Comparison of ENCODE assay signal across 8 mouse cellular contexts in the genomic region with DNA sequence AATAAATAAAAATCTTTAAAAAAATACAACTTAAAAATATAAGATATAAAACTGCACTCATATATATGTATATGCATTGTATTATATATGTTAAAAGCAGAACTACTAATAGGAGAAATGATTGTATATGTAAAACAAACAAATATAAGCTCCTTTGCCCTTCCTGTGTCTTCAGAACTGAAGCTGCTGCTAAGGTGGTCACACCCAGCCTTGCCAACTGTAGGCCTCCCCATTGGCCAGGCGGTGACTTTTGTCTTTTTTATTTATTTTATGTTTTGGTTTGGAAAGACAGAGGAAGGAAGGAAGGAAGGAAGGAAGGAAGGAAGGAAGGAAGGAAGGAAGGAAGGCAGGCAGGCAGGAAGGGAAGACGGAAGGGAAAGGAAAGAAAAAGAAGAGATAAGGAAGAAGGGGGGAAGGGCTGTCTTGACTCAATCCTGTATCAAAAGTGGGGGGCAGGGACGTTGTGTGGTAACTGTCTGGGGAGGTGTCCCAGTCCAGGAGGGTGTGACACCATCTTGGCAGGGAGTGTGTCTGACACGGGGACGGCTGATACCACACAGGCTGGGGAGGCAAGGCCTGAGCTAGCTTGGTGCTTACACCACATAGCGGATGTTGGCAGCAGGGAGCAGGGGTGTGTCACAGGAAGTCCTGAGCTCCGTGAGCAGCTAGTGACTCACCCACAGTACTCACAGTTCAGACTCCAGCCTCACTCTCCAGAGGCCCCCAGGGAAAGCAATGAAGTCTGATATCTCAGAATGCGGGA. TPM values are rescaled to one million over a fixed set of nuclear protein-coding genes. Genes with fewer than 3 reads are reported as not detected.
DNase-seq lines count a peak whose midpoint lies in the region; ATAC-seq and TF ChIP-seq lines count a peak whose summit lies in the region.

No protein-coding gene starts in this region.

- peak; percentile 82 to 87 for DNase-seq in B cell, adult 2 months
- peak; percentile 95 for DNase-seq in T-cell, adult 2 months (ENCODE audit: low spot score)
- peak; percentile 87 for DNase-seq in gastrocnemius, adult 18-20 months (ENCODE audit: low spot score)
- DNase-seq in lung, embryonic 14.5 days = peak; percentile 79
- no peak for DNase-seq in left cerebral cortex, postnatal 4 days

- H3K9ac ChIP-seq in intestine, embryonic 16.5 days (ENCODE audit: low read depth, low read length) = no peak overlapping the region
- H3K9ac ChIP-seq in lung, embryonic 14.5 days = 0 out of 2 replicates have a peak overlapping the region, but pooled peaks have one; percentile 13
- no peak overlapping the region for H3K9ac ChIP-seq in stomach, embryonic 14.5 days (replicated peaks; ENCODE audit: low read depth, low read length)
- no peak overlapping the region for H3K9ac ChIP-seq in midbrain, embryonic 16.5 days (ENCODE audit: low read depth, low read length)

- H3K9me3 ChIP-seq in intestine, embryonic 16.5 days (ENCODE audit: control insufficient read depth, low read length) = no peaks in the 10 kb centered on the region; the same call in 1 of the 2 replicates
- H3K9me3 ChIP-seq in lung, embryonic 14.5 days (ENCODE audit: low read depth, low read length) = no peaks in the 10 kb centered on the region
- H3K9me3 ChIP-seq in stomach, embryonic 14.5 days (ENCODE audit: control insufficient read depth, low read depth, low read length) = no peaks in the 10 kb centered on the region
- no peaks in the 10 kb centered on the region for H3K9me3 ChIP-seq in midbrain, embryonic 16.5 days (replicated peaks; ENCODE audit: control insufficient read depth, low read length, poor library complexity, severe bottlenecking)

- peaks cover 26% of the 10 kb centered on the region for H3K4me1 ChIP-seq in intestine, embryonic 16.5 days (ENCODE audit: control insufficient read depth, insufficient read depth, low read length)
- peaks cover 7% of the 10 kb centered on the region; the same call in 1 of the 2 replicates for H3K4me1 ChIP-seq in lung, embryonic 14.5 days (ENCODE audit: insufficient read depth)
- peaks cover 8% of the 10 kb centered on the region; the same call in 1 of the 2 replicates for H3K4me1 ChIP-seq in stomach, embryonic 14.5 days (ENCODE audit: control insufficient read depth, insufficient read depth, low read length)
- H3K4me1 ChIP-seq in midbrain, embryonic 16.5 days (ENCODE audit: control insufficient read depth, insufficient read depth, low read length) = no peaks in the 10 kb centered on the region

- H3K27me3 ChIP-seq in intestine, embryonic 16.5 days (replicated peaks; ENCODE audit: control insufficient read depth, insufficient read depth, low read length) = no peaks in the 10 kb centered on the region
- no peaks in the 10 kb centered on the region for H3K27me3 ChIP-seq in lung, embryonic 14.5 days (ENCODE audit: insufficient read depth, low read length)
- H3K27me3 ChIP-seq in stomach, embryonic 14.5 days (ENCODE audit: control insufficient read depth, insufficient read depth, low read length) = no peaks in the 10 kb centered on the region
- H3K27me3 ChIP-seq in midbrain, embryonic 16.5 days (ENCODE audit: control insufficient read depth, insufficient read depth, low read depth, low read length) = no peaks in the 10 kb centered on the region

- TF ChIP-seq CTCF in lung, embryonic 14.5 days (IDR thresholded peaks at IDR 0.05; ENCODE audit: low read depth) = no peak

- intact Hi-C loops in left cerebral cortex, postnatal 4 days (cut with DNase I) = no loop called here

- H3K4me3 ChIP-seq in intestine, embryonic 16.5 days (ENCODE audit: low read length) = no peak overlapping the region
- no peak overlapping the region for H3K4me3 ChIP-seq in lung, embryonic 14.5 days (ENCODE audit: low read depth, low read length)
- no peak overlapping the region for H3K4me3 ChIP-seq in stomach, embryonic 14.5 days (ENCODE audit: low read depth, low read length)
- H3K4me3 ChIP-seq in midbrain, embryonic 16.5 days (ENCODE audit: low read depth, low read length) = no peak overlapping the region

- no peaks in the 10 kb centered on the region for H3K36me3 ChIP-seq in intestine, embryonic 16.5 days (ENCODE audit: control insufficient read depth, insufficient read depth, low read length)
- no peaks in the 10 kb centered on the region for H3K36me3 ChIP-seq in lung, embryonic 14.5 days (ENCODE audit: insufficient read depth)
- H3K36me3 ChIP-seq in stomach, embryonic 14.5 days (ENCODE audit: control insufficient read depth, insufficient read depth, low read length) = no peaks in the 10 kb centered on the region
- no peaks in the 10 kb centered on the region for H3K36me3 ChIP-seq in midbrain, embryonic 16.5 days (ENCODE audit: control insufficient read depth, insufficient read depth, low read length)

- WGBS in intestine, embryonic 16.5 days = 36% methylated on average over 8 of the region's 8 CpGs
- WGBS in lung, embryonic 14.5 days = 25% methylated on average over 8 of the region's 8 CpGs
- WGBS in stomach, embryonic 14.5 days = 48% methylated on average over 8 of the region's 8 CpGs
- 71% methylated on average over 8 of the region's 8 CpGs for WGBS in midbrain, embryonic 16.5 days

- H3K4me2 ChIP-seq in intestine, embryonic 16.5 days (ENCODE audit: low read depth, low read length) = peak overlapping the region; percentile 30
- H3K4me2 ChIP-seq in lung, embryonic 14.5 days = peak overlapping the region; percentile 19; the same call in 1 of the 2 replicates
- H3K4me2 ChIP-seq in stomach, embryonic 14.5 days (replicated peaks; ENCODE audit: low read depth, low read length) = no peak overlapping the region
- no peak overlapping the region for H3K4me2 ChIP-seq in midbrain, embryonic 16.5 days (ENCODE audit: low read length)

- ATAC-seq in intestine, embryonic 16.5 days = peak; percentile 95
- peak; percentile 97 for ATAC-seq in lung, embryonic 14.5 days (ENCODE audit: insufficient read depth)
- peak; percentile 94 for ATAC-seq in stomach, embryonic 14.5 days (ENCODE audit: insufficient number of reproducible peaks, insufficient read depth, low FRiP score, low read depth)
- no peak for ATAC-seq in midbrain, embryonic 16.5 days

- H3K27ac ChIP-seq in intestine, embryonic 16.5 days (ENCODE audit: low read length) = peak overlapping the region; percentile 94
- peak overlapping the region; percentile 78 for H3K27ac ChIP-seq in lung, embryonic 14.5 days (ENCODE audit: low read depth)
- H3K27ac ChIP-seq in stomach, embryonic 14.5 days (ENCODE audit: low read length) = peak overlapping the region; percentile 46
- H3K27ac ChIP-seq in midbrain, embryonic 16.5 days (ENCODE audit: low read length) = no peak overlapping the region

RNA-seq across cellular contexts. Expression of a gene that starts 13.9 kb away (rescaled TPM):
- total RNA-seq in gastrocnemius, adult 18-20 months (2021) = 100 to 1,000 TPM; 452 to 583 TPM
- polyA plus RNA-seq in intestine, embryonic 16.5 days (2015; fragmentation: Nextera tagmentation; extraction: Ambion mirVana) = 14,111 and 16,287 TPM in 2 replicates
- polyA plus RNA-seq in lung, embryonic 14.5 days (2014; fragmentation: Nextera tagmentation; extraction: Ambion mirVana) = 16,801 and 17,929 TPM in 2 replicates
- polyA plus RNA-seq in stomach, embryonic 14.5 days (2014; fragmentation: Nextera tagmentation; extraction: Ambion mirVana) = 17,142 and 17,567 TPM in 2 replicates
- total RNA-seq in left cerebral cortex, postnatal 4 days (2021) = 1,000 to 10,000 TPM; 5,289 to 5,459 TPM
- 13,967 and 14,266 TPM in 2 replicates for polyA plus RNA-seq in midbrain, embryonic 16.5 days (2015; fragmentation: Nextera tagmentation; extraction: Ambion mirVana)

RNA-seq across cellular contexts. Expression of a gene that starts 25.3 kb away (rescaled TPM):
- total RNA-seq in gastrocnemius, adult 18-20 months (2021) = 1 to 10 TPM; 4.9 to 5.9 TPM
- polyA plus RNA-seq in intestine, embryonic 16.5 days (2015; fragmentation: Nextera tagmentation; extraction: Ambion mirVana) = 7.7 and 10.3 TPM in 2 replicates
- 11.2 and 11.8 TPM in 2 replicates for polyA plus RNA-seq in lung, embryonic 14.5 days (2014; fragmentation: Nextera tagmentation; extraction: Ambion mirVana)
- 9.1 and 10.5 TPM in 2 replicates for polyA plus RNA-seq in stomach, embryonic 14.5 days (2014; fragmentation: Nextera tagmentation; extraction: Ambion mirVana)
- 10 to 100 TPM; 34.6 to 35.8 TPM for total RNA-seq in left cerebral cortex, postnatal 4 days (2021)
- polyA plus RNA-seq in midbrain, embryonic 16.5 days (2015; fragmentation: Nextera tagmentation; extraction: Ambion mirVana) = 29.9 and 35.1 TPM in 2 replicates

RNA-seq across cellular contexts. Expression of a gene that starts 39.7 kb away (rescaled TPM):
- 1 to 10 TPM; 3.7 to 8.5 TPM for total RNA-seq in gastrocnemius, adult 18-20 months (2021)
- polyA plus RNA-seq in intestine, embryonic 16.5 days (2015; fragmentation: Nextera tagmentation; extraction: Ambion mirVana) = 120 and 129 TPM in 2 replicates
- polyA plus RNA-seq in lung, embryonic 14.5 days (2014; fragmentation: Nextera tagmentation; extraction: Ambion mirVana) = 331 and 347 TPM in 2 replicates
- polyA plus RNA-seq in stomach, embryonic 14.5 days (2014; fragmentation: Nextera tagmentation; extraction: Ambion mirVana) = 232 and 251 TPM in 2 replicates
- total RNA-seq in left cerebral cortex, postnatal 4 days (2021) = 100 to 1,000 TPM; 530 to 553 TPM
- 493 and 557 TPM in 2 replicates for polyA plus RNA-seq in midbrain, embryonic 16.5 days (2015; fragmentation: Nextera tagmentation; extraction: Ambion mirVana)

Comparison
In these comparisons a context has a peak if more than half of its experiments do, and no peak if none do; other contexts are left out.
1. H3K4me2 ChIP-seq: peak in intestine, embryonic 16.5 days (single experiment) and lung, embryonic 14.5 days (single experiment); none in stomach, embryonic 14.5 days (single experiment) and midbrain, embryonic 16.5 days (single experiment).